Mouse (Mus musculus): ENCODE data around the gene Wdr66.

- TF ChIP-seq CTCF (IDR thresholded peaks at IDR 0.05; ENCODE audit: insufficient read depth, low read depth, low read length) (no peak), POLR2A (IDR thresholded peaks at IDR 0.05; ENCODE audit: insufficient read depth, low read depth, low read length) (no peak)
These were observed 44.4 kb downstream of the Wdr66 start for GRCm38 (mm10) chr5:123296224-123296806.

Measured in olfactory bulb, adult 2 months (tissue).